Mouse (Mus musculus) erythroblast, embryonic 14.5 days (primary cell): Measurements from ENCODE around the gene Kpna6.

Experiments used
- GATA1 ChIP-seq: IDR thresholded peaks from 2 replicates; pipeline ENCODE4 v1.6.1; 2012; ENCODE audit warnings: low read length, inconsistent platforms, mixed read lengths
- TAL1 ChIP-seq: IDR thresholded peaks from 3 replicates; pipeline ENCODE4 v1.6.1; 2012; ENCODE audit warnings: low read length, inconsistent platforms, mixed read lengths

GRCm38 (mm10) chr4:129700216-129700615, 27.6 kb upstream of the Kpna6 start:
- TF ChIP-seq TAL1 (no peak), GATA1 (no peak)
